Mouse (Mus musculus) liver, embryonic 14 days (tissue): Measurements from ENCODE around the gene Gm28551. TPM values are rescaled to one million over a fixed set of nuclear protein-coding genes. Genes with fewer than 3 reads are reported as not detected.

Experiments used
- polyA plus RNA-seq: library from polyadenylated mRNA; depleted of rRNA; stranded (reverse); fragments of >200 nt; gene quantifications from 2 replicates; pipeline ENCODE4 v1.2.3, GENCODE M21; 2012; rRNA removed

Gm28551 gene
- polyA plus RNA-seq: 0.08 TPM in 1 of 2 replicates, not detected in the other

GRCm38 (mm10) chr1:53352327-53353261 lies at the start of gene Gm28551, which contains the start of the genes Asdurf and Asnsd1:
Gm28551 (minus strand) TSS chr1:53352667.
Asdurf (minus strand) TSS chr1:53352619.
Asnsd1 (minus strand) TSS chr1:53352752.

GRCm38 (mm10) chr1:53312989-53313967 lies 39.2 kb downstream of the Gm28551 start, which contains the start of gene Osgepl1:
Osgepl1 (plus strand) TSS chr1:53313624.

GRCm38 (mm10) chr1:53296581-53297383 lies 55.7 kb downstream of the Gm28551 start, which contains the start of the genes Pms1, Ormdl1 and Gm28778:
Pms1 (minus strand) TSS chr1:53297018.
Ormdl1 (plus strand) TSS chr1:53297095.
Gm28778 (plus strand) TSS chr1:53297111.

Other genes starting within 250 kb of the Gm28551 start
- 0.06 TPM in 1 of 2 replicates, not detected in the other for gene 1700019A02Rik, start 165.0 kb downstream of the Gm28551 start, polyA plus RNA-seq
- 3.8 and 3.9 TPM in 2 replicates for gene Pms1, start 55.6 kb downstream of the Gm28551 start, polyA plus RNA-seq
- 13.7 and 17.0 TPM in 2 replicates for gene Ormdl1, start 55.6 kb downstream of the Gm28551 start, polyA plus RNA-seq
- not detected in 2 replicates for gene Gm28778, start 55.6 kb downstream of the Gm28551 start, polyA plus RNA-seq
- gene Osgepl1, start 39.0 kb downstream of the Gm28551 start, polyA plus RNA-seq: 14.1 and 14.9 TPM in 2 replicates
- gene Asdurf, start within 50 bp of the Gm28551 start, polyA plus RNA-seq: not detected in 2 replicates
- gene Asnsd1, start 85 bp upstream of the Gm28551 start, polyA plus RNA-seq: 22.3 and 24.4 TPM in 2 replicates